Mouse (Mus musculus) embryonic fibroblast, embryonic 13.5 days (primary cell): ENCODE measurements around the gene Bmpr1a. TPM values are rescaled to one million over a fixed set of nuclear protein-coding genes. Genes with fewer than 3 reads are reported as not detected.
"Not testable (repeated sequence)": the region's sequence is repeated elsewhere in the genome, so short reads cannot be mapped to it uniquely, and the experiment has no call there.

ENCODE experiments used
- H3K27ac ChIP-seq: 2 replicates; pipeline ENCODE4 v1.5.1; 2012; ENCODE audit warnings: low read length, control low read depth, inconsistent platforms; ENCODE audit not compliant: insufficient read depth
- H3K4me1 ChIP-seq: 2 replicates; pipeline ENCODE4 v1.6.1; 2011; ENCODE audit warnings: low read length; ENCODE audit not compliant: control insufficient read depth, insufficient read depth
- H3K4me3 ChIP-seq: 2 replicates; pipeline ENCODE4 v1.5.1; 2011; ENCODE audit warnings: mild to moderate bottlenecking, control low read depth, low read length; ENCODE audit not compliant: insufficient read depth
- CTCF ChIP-seq: IDR thresholded peaks from 2 replicates; pipeline ENCODE4 v1.5.1; 2011; ENCODE audit warnings: mild to moderate bottlenecking, control low read depth, low read length, moderate library complexity, borderline replicate concordance; ENCODE audit not compliant: insufficient read depth
- POLR2A ChIP-seq: IDR thresholded peaks from 2 replicates; pipeline ENCODE4 v1.6.1; 2011; ENCODE audit warnings: low read depth, mild to moderate bottlenecking, control low read depth, low read length, moderate library complexity
- polyA plus RNA-seq: library from polyadenylated mRNA; stranded (reverse); fragments of >200 nt; gene quantifications from 2 replicates; pipeline ENCODE4 v1.2.4, GENCODE M21; 2011; ENCODE audit warnings: low read depth; ENCODE audit not compliant: missing spikeins, insufficient read length

Gene Bmpr1a
- polyA plus RNA-seq, 1 experiment: 146 TPM

GRCm38 (mm10) chr14:34365147-34365507 lies 138.0 kb downstream of the Bmpr1a start:
- TF ChIP-seq CTCF (no peak), POLR2A (no peak)
- no peaks in the 10 kb centered on the region; the same call in 1 of the 2 replicates for H3K4me1 ChIP-seq
- no peak overlapping the region for H3K4me3 ChIP-seq
- no peak overlapping the region for H3K27ac ChIP-seq

- H3K4me3 ChIP-seq, H3K4me1 ChIP-seq: not testable (repeated sequence)
- peak overlapping the region; percentile 72 for H3K27ac ChIP-seq
These were observed 138.6 kb downstream of the Bmpr1a start for GRCm38 (mm10) chr14:34364254-34365146.

GRCm38 (mm10) chr14:34363490-34364253 lies 139.5 kb downstream of the Bmpr1a start:
- Histone ChIP-seq H3K27ac (peak overlapping the region; percentile 72), H3K4me3 (peak overlapping the region; percentile 18; the same call in 1 of the 2 replicates), H3K4me1 (no peaks in the 10 kb centered on the region; the same call in 1 of the 2 replicates)
- TF ChIP-seq POLR2A: peak; percentile 73
- peak; percentile 34; the same call in 1 of the 2 replicates for TF ChIP-seq CTCF

GRCm38 (mm10) chr14:34362726-34363445 lies 140.3 kb downstream of the Bmpr1a start:
- Histone ChIP-seq H3K4me1 (peaks cover 4% of the 10 kb centered on the region), H3K27ac (peak overlapping the region; percentile 72), H3K4me3 (no peak overlapping the region)
- no peak for TF ChIP-seq POLR2A
- TF ChIP-seq CTCF: peak; percentile 57; the same call in 1 of the 2 replicates

- Histone ChIP-seq H3K27ac (no peak overlapping the region), H3K4me1 (peaks cover 4% of the 10 kb centered on the region), H3K4me3 (no peak overlapping the region)
- TF ChIP-seq POLR2A (no peak), CTCF (no peak)
These were observed 141.0 kb downstream of the Bmpr1a start for GRCm38 (mm10) chr14:34362135-34362534.

Other genes with a start within 250 kb of the Bmpr1a start
- 7.4 and 10.1 TPM in 2 replicates for gene Shld2, start 192.8 kb downstream of the Bmpr1a start, polyA plus RNA-seq
- 159 and 181 TPM in 2 replicates for gene Glud1, start 192.6 kb downstream of the Bmpr1a start, polyA plus RNA-seq
- gene Fam25c, start 147.9 kb downstream of the Bmpr1a start, polyA plus RNA-seq: not detected in 2 replicates
- 6.6 and 10.8 TPM in 2 replicates for gene Sncg, start 128.6 kb downstream of the Bmpr1a start, polyA plus RNA-seq
- not detected in 2 replicates for gene Mmrn2, start 127.9 kb downstream of the Bmpr1a start, polyA plus RNA-seq
- gene 9230112D13Rik, start 19.5 kb upstream of the Bmpr1a start, polyA plus RNA-seq: not detected in 2 replicates
- gene Ldb3, start 85.3 kb upstream of the Bmpr1a start, polyA plus RNA-seq: 2.7 and 9.2 TPM in 2 replicates
- not detected in 2 replicates for gene Opn4, start 96.8 kb upstream of the Bmpr1a start, polyA plus RNA-seq
- 66.2 and 74.1 TPM in 2 replicates for gene Wapl, start 170.6 kb upstream of the Bmpr1a start, polyA plus RNA-seq